Mouse (Mus musculus): ENCODE measurements around the gene Sipa1l3.

DNA sequence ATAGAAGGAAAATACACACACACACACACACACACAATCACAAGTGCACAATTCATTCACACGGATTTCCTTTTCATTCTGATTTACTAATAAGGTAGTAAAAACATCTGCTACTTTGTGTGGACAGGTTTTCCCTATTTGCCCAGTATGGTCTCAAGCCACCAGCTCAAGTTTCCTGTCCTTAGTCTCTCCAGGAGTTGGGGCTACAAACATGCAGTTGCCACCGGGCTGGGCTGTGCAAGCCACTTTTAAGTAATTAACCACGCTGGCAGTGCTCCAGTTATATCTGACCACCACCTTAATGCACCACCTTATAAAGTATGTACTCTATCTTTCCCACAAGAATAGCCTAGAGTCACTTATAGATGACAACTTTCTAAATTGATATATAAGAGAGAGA, 29.1 kb downstream of the Sipa1l3 start:
- TF ChIP-seq CTCF (conservative IDR thresholded peaks at IDR 0.05; ENCODE audit: low read length) (no peak), NANOG (IDR thresholded peaks at IDR 0.05; ENCODE audit: borderline replicate concordance, low read length) (no peak)

Measured in E14TG2a.4 (cell line).